In genomic region chrX:85731133-85731938, GRCm38 (mm10) we compare ENCODE assay signal across 17 mouse cellular contexts.
"Had no signal": no experiment of that assay in that cellular context is flagged by ENCODE, and none has a peak within 500 bp of the region (broad histone marks: within the 10 kb centered on the region; RNA-seq: fewer than 3 reads in every experiment).

No protein-coding gene starts in this region.

- H3K4me2 ChIP-seq: kidney, embryonic 15.5 days; liver, embryonic 11.5 days; liver, embryonic 15.5 days; neural tube, embryonic 15.5 days had no signal

- H3K27ac ChIP-seq: kidney, embryonic 15.5 days; left cerebral cortex, adult 2 months; limb, embryonic 10.5 days; liver, embryonic 15.5 days; midbrain, embryonic 10.5 days; neural tube, embryonic 15.5 days had no signal

- H3K36me3 ChIP-seq: kidney, embryonic 15.5 days; limb, embryonic 10.5 days; liver, embryonic 15.5 days; midbrain, embryonic 10.5 days; neural tube, embryonic 15.5 days had no signal

- H3K9ac ChIP-seq: kidney, embryonic 15.5 days; liver, embryonic 15.5 days; neural tube, embryonic 15.5 days had no signal

- DNase-seq: kidney, postnatal 25 days; lung, adult 2 months; lung, postnatal 10 days; lung, postnatal 4 days; midbrain, embryonic 14.5 days; right cerebral cortex, adult 18-20 months; right cerebral cortex, postnatal 25 days; thymus, adult 18-20 months; thymus, postnatal 14 days had no signal

- H3K27me3 ChIP-seq: kidney, embryonic 15.5 days; liver, embryonic 15.5 days; neural tube, embryonic 15.5 days had no signal

- H3K4me1 ChIP-seq: kidney, embryonic 15.5 days; limb, embryonic 10.5 days; liver, embryonic 15.5 days; midbrain, embryonic 10.5 days; neural tube, embryonic 15.5 days had no signal

- H3K9me3 ChIP-seq: kidney, embryonic 15.5 days; limb, embryonic 10.5 days; liver, embryonic 15.5 days; midbrain, embryonic 10.5 days; neural tube, embryonic 15.5 days had no signal

- H3K4me3 ChIP-seq: kidney, embryonic 15.5 days; left cerebral cortex, adult 2 months; limb, embryonic 10.5 days; liver, embryonic 15.5 days; midbrain, embryonic 10.5 days; myocyte; neural tube, embryonic 15.5 days had no signal
